Mouse (Mus musculus): ENCODE data around the gene Fbl. TPM values are rescaled to one million over a fixed set of nuclear protein-coding genes. Genes with fewer than 3 reads are reported as not detected.

Gene Fbl
- polyA plus RNA-seq, 1 experiment, result 26.6 TPM

DNA sequence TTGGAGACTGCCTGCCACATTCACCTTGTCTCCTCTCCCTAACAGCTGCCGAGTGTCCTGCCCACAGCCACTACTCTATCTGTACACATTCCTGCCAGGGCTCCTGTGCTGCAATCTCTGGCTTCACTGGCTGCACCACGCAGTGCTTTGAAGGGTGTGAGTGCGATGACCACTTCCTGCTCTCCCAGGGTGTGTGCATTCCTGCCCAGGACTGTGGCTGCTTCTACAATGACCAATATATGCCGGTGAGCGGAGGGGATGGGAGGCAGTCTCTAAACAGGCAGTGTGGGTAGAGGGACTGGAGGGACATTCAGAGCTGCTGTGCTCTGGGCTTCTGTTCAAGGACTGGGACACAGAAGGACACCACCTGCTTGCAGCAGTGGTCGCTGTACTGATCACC lies 10.2 kb upstream of the Fbl start:
- TF ChIP-seq CTCF (IDR thresholded peaks at IDR 0.05; ENCODE audit: extremely low read depth, insufficient read length, insufficient replicate concordance, low read depth, low read length), result no peak
- no peak for TF ChIP-seq POLR2A (IDR thresholded peaks at IDR 0.05; ENCODE audit: low read depth, low read length)
- Histone ChIP-seq H3K4me1 (ENCODE audit: control insufficient read depth, insufficient read depth, insufficient read length, low read length) (no peaks in the 10 kb centered on the region), H3K4me3 (ENCODE audit: low read depth, low read length) (no peak overlapping the region), H3K36me3 (ENCODE audit: control insufficient read depth, insufficient read depth, low read length) (no peaks in the 10 kb centered on the region), H3K27me3 (ENCODE audit: control insufficient read depth, insufficient read depth, low read length) (no peaks in the 10 kb centered on the region), H3K27ac (ENCODE audit: insufficient read depth, low read depth, low read length) (no peak overlapping the region)
- WGBS, result 52% methylated on average over 6 of the region's 6 CpGs

DNA sequence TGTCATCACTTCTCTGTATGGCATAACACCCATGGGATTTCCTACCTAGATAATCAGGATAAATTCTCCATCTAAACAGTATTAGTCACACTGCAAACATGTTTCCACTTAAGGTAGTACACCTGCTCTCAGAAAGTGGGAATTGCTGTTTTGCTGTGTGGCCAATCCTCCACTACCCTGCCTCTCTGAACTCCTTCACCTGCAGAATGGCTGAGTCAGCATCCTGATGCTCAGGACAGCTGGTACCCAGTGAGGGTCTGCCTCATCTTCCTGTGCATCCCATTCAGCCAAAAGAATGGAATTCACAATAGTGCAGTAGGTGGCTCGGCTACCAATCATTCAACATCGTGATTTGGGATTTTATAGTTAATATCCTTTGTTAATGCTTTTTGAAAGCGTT lies 9.6 kb upstream of the Fbl start:
- Histone ChIP-seq H3K27ac (ENCODE audit: insufficient read depth, low read depth, low read length) (no peak overlapping the region), H3K27me3 (ENCODE audit: control insufficient read depth, insufficient read depth, low read length) (no peaks in the 10 kb centered on the region), H3K4me1 (ENCODE audit: control insufficient read depth, insufficient read depth, insufficient read length, low read length) (no peaks in the 10 kb centered on the region), H3K4me3 (ENCODE audit: low read depth, low read length) (no peak overlapping the region), H3K36me3 (ENCODE audit: control insufficient read depth, insufficient read depth, low read length) (no peaks in the 10 kb centered on the region)
- WGBS, result 90% methylated on average over 3 of the region's 3 CpGs
- TF ChIP-seq POLR2A (IDR thresholded peaks at IDR 0.05; ENCODE audit: low read depth, low read length) (no peak), CTCF (IDR thresholded peaks at IDR 0.05; ENCODE audit: extremely low read depth, insufficient read length, insufficient replicate concordance, low read depth, low read length) (no peak)

DNA sequence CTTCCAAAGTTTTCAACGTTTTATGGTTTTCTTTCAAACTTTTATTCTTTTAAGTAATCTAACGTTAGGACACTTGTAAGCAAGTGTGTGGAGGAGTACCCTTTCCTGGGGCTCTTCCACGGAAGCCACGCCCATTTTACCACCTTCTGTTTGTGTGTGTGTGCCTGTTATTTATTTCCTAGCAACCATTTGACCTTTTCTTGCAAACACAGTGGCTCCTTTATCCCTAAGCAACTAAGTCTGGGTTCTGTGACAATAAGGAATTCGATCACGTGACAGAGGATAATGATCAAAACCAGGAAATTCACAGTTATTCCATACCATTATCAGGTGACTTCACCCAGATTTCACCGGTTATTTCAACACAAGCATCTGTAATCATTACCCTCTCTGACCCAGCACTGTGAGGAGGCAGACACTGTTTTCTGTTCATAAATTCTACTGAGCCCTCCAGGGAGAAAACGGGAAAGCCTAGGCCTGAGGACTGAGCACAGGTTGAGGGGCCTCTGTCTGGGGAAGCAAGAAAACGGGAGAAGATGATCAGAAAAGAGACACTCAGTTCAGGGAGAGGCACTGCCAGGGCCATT lies 8.3 kb upstream of the Fbl start:
- no peak for TF ChIP-seq POLR2A (IDR thresholded peaks at IDR 0.05; ENCODE audit: low read depth, low read length)
- no peak for TF ChIP-seq CTCF (IDR thresholded peaks at IDR 0.05; ENCODE audit: extremely low read depth, insufficient read length, insufficient replicate concordance, low read depth, low read length)
- H3K27ac ChIP-seq (ENCODE audit: insufficient read depth, low read depth, low read length), result no peak overlapping the region
- no peaks in the 10 kb centered on the region for H3K27me3 ChIP-seq (ENCODE audit: control insufficient read depth, insufficient read depth, low read length)
- no peaks in the 10 kb centered on the region for H3K36me3 ChIP-seq (ENCODE audit: control insufficient read depth, insufficient read depth, low read length)
- no peak overlapping the region for H3K4me3 ChIP-seq (ENCODE audit: low read depth, low read length)
- WGBS, result 13% methylated on average over 9 of the region's 9 CpGs
- no peaks in the 10 kb centered on the region for H3K4me1 ChIP-seq (ENCODE audit: control insufficient read depth, insufficient read depth, insufficient read length, low read length)

DNA sequence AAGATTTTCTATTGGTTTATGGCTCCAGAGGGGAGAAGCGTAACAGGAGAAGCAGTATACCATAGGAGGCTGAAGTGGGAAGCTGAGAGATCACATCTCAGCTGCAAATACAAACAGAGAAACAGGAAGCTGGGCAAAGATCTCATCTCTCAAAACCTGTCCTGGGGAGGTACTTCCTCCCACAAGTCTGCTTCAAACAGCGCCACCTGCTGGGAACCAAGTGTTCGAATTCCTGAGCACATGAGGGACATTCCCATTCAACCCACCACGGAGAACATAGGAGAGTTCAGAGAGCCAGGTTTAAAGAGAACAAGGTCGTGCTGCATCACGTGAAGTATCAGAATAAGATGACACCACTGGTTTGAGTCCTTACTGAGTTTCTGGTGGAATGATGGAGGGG lies 4.1 kb upstream of the Fbl start:
- Histone ChIP-seq H3K27ac (ENCODE audit: insufficient read depth, low read depth, low read length) (no peak overlapping the region), H3K27me3 (ENCODE audit: control insufficient read depth, insufficient read depth, low read length) (no peaks in the 10 kb centered on the region), H3K36me3 (ENCODE audit: control insufficient read depth, insufficient read depth, low read length) (no peaks in the 10 kb centered on the region), H3K4me1 (ENCODE audit: control insufficient read depth, insufficient read depth, insufficient read length, low read length) (no peaks in the 10 kb centered on the region), H3K4me3 (ENCODE audit: low read depth, low read length) (no peak overlapping the region)
- 86% methylated on average over 6 of the region's 6 CpGs for WGBS
- TF ChIP-seq POLR2A (IDR thresholded peaks at IDR 0.05; ENCODE audit: low read depth, low read length), result no peak
- peak; percentile 18; the same call in 1 of the 2 replicates for TF ChIP-seq CTCF (IDR thresholded peaks at IDR 0.05; ENCODE audit: extremely low read depth, insufficient read length, insufficient replicate concordance, low read depth, low read length)

DNA sequence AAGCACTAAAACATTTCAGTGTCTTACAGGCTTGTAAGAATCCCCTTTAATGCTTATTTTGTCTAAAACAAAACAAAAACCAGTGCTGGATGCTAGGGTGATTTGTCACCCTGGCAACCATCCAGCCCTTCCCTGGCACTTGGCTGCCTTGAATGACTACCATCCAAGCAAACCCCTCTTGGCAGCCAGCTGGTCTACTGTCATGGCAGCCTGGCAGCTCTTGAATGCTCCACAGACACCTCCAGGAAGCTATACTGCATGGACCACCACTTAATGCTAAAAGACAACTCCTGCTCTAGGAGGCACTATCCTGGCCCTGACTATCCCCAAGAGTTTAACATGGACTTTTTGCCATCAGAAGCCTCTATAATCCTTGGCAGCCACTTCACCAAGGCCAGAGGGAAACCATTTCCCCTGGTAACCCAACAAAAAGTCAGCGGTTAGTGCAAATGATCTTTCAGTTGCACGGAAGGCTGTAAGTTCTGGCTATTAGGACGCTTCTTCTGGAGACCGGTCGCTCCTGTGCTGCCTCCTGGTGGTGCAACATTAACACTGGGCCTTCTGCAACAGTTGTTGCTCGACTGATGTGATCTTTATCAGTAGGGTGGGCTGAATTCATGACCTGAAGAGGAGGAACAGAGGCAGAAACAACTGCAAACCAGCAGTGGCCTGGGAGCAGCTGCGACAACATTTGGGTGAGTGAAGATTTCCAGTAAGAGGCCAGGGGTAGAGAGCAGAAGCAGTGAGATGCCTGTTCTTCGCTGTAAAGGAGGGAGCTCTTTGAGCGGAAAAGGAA lies 992 bp upstream of the Fbl start:
- H3K27me3 ChIP-seq (ENCODE audit: control insufficient read depth, insufficient read depth, low read length), result no peaks in the 10 kb centered on the region
- 2% methylated on average over 9 of the region's 9 CpGs for WGBS
- peak overlapping the region; percentile 59 for H3K27ac ChIP-seq (ENCODE audit: insufficient read depth, low read depth, low read length)
- H3K4me3 ChIP-seq (ENCODE audit: low read depth, low read length), result peak overlapping the region; percentile 89
- no peaks in the 10 kb centered on the region for H3K36me3 ChIP-seq (ENCODE audit: control insufficient read depth, insufficient read depth, low read length)
- H3K4me1 ChIP-seq (ENCODE audit: control insufficient read depth, insufficient read depth, insufficient read length, low read length), result peaks cover 5% of the 10 kb centered on the region; the same call in 1 of the 2 replicates
- TF ChIP-seq CTCF (IDR thresholded peaks at IDR 0.05; ENCODE audit: extremely low read depth, insufficient read length, insufficient replicate concordance, low read depth, low read length) (peak; percentile 87), POLR2A (IDR thresholded peaks at IDR 0.05; ENCODE audit: low read depth, low read length) (no peak)

DNA sequence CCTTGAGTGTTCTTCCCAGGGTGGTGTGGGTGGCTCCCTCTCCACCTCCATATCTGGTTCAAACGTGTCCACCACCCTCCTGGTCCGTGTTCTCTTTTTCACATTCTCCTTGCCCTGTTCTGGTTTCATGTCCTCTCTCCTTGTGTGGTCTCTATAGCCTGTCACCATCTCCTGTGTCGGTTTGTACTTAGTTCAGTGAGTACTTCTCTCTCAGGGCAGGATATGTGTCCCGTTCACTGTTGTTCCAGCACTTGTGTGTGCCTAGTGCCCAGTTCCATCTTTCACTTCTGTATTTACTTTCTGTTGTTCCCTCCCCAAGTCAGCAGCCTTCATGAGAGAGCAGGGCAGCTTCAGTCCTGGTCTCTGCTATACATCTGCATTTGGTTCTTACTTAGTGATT lies 5.8 kb downstream of the Fbl start:
- 75% methylated on average over 4 of the region's 4 CpGs for WGBS
- Histone ChIP-seq H3K4me1 (ENCODE audit: control insufficient read depth, insufficient read depth, insufficient read length, low read length) (peaks cover 5% of the 10 kb centered on the region; the same call in 1 of the 2 replicates), H3K27me3 (ENCODE audit: control insufficient read depth, insufficient read depth, low read length) (no peaks in the 10 kb centered on the region), H3K4me3 (ENCODE audit: low read depth, low read length) (no peak overlapping the region), H3K27ac (ENCODE audit: insufficient read depth, low read depth, low read length) (no peak overlapping the region), H3K36me3 (ENCODE audit: control insufficient read depth, insufficient read depth, low read length) (peaks cover 12% of the 10 kb centered on the region)
- no peak for TF ChIP-seq POLR2A (IDR thresholded peaks at IDR 0.05; ENCODE audit: low read depth, low read length)
- no peak for TF ChIP-seq CTCF (IDR thresholded peaks at IDR 0.05; ENCODE audit: extremely low read depth, insufficient read length, insufficient replicate concordance, low read depth, low read length)

GRCm38 (mm10) chr7:28179228-28179627 lies 9.7 kb downstream of the Fbl start, which contains the start of gene Dyrk1b:
Gene Dyrk1b (plus strand): TSS chr7:28179469.
- Histone ChIP-seq H3K4me3 (ENCODE audit: low read depth, low read length) (peak within 1 kb of the TSS; percentile 81), H3K27ac (ENCODE audit: insufficient read depth, low read depth, low read length) (peak within 1 kb of the TSS; percentile 4; the same call in 1 of the 2 replicates), H3K27me3 (ENCODE audit: control insufficient read depth, insufficient read depth, low read length) (no peaks in the 10 kb centered on the region), H3K36me3 (ENCODE audit: control insufficient read depth, insufficient read depth, low read length) (peaks cover 34% of the 10 kb centered on the region), H3K4me1 (ENCODE audit: control insufficient read depth, insufficient read depth, insufficient read length, low read length) (no peaks in the 10 kb centered on the region)
- no peak for TF ChIP-seq POLR2A (IDR thresholded peaks at IDR 0.05; ENCODE audit: low read depth, low read length)
- TF ChIP-seq CTCF (IDR thresholded peaks at IDR 0.05; ENCODE audit: extremely low read depth, insufficient read length, insufficient replicate concordance, low read depth, low read length), result no peak
- WGBS, result under 1% methylated on average over 25 of the region's 25 CpGs

All from small intestine, adult 2 months (tissue).